Mouse (Mus musculus): ENCODE results near the gene Inf2. TPM values are rescaled to one million over a fixed set of nuclear protein-coding genes. Genes with fewer than 3 reads are reported as not detected.

Gene Inf2
- polyA plus RNA-seq, 1 experiment from 2014 or later = 2.5 TPM

GRCm38 (mm10) chr12:112651778-112652439, 63.3 kb downstream of the Inf2 start:
- Histone ChIP-seq H3K36me3 (ENCODE audit: insufficient read depth, low read length) (peaks cover 65% of the 10 kb centered on the region), H3K4me2 (ENCODE audit: low read length) (no peak overlapping the region), H3K4me1 (replicated peaks; ENCODE audit: insufficient read depth, low read length) (no peaks in the 10 kb centered on the region), H3K27ac (no peak overlapping the region), H3K4me3 (replicated peaks; ENCODE audit: low read depth, low read length) (no peak overlapping the region), H3K27me3 (ENCODE audit: insufficient read depth, low read length) (no peaks in the 10 kb centered on the region), H3K9me3 (replicated peaks; ENCODE audit: low read length) (no peaks in the 10 kb centered on the region), H3K9ac (ENCODE audit: low read depth, low read length) (no peak overlapping the region)
- TF ChIP-seq CTCF (IDR thresholded peaks at IDR 0.05; ENCODE audit: low read depth) = no peak
- ATAC-seq (replicated peaks; ENCODE audit: low FRiP score, low read depth) (no peak), DNase-seq (ENCODE audit: low spot score) (no peak)
- 75% methylated on average over 5 of the region's 5 CpGs for WGBS

- no peaks in the 10 kb centered on the region for H3K4me1 ChIP-seq (replicated peaks; ENCODE audit: insufficient read depth, low read length)
- H3K4me2 ChIP-seq (ENCODE audit: low read length) = no peak overlapping the region
- H3K36me3 ChIP-seq (ENCODE audit: insufficient read depth, low read length) = peaks cover 77% of the 10 kb centered on the region
- TF ChIP-seq CTCF (IDR thresholded peaks at IDR 0.05; ENCODE audit: low read depth) = peak; percentile 97
- DNase-seq (ENCODE audit: low spot score) = peak; percentile 91
- no peak overlapping the region for H3K4me3 ChIP-seq (replicated peaks; ENCODE audit: low read depth, low read length)
- no peak overlapping the region for H3K9ac ChIP-seq (ENCODE audit: low read depth, low read length)
- ATAC-seq (replicated peaks; ENCODE audit: low FRiP score, low read depth) = peak; percentile 57
- no peaks in the 10 kb centered on the region for H3K27me3 ChIP-seq (ENCODE audit: insufficient read depth, low read length)
- WGBS = 36% methylated on average over 7 of the region's 7 CpGs
- no peak overlapping the region for H3K27ac ChIP-seq
- no peaks in the 10 kb centered on the region for H3K9me3 ChIP-seq (replicated peaks; ENCODE audit: low read length)
Observed at GRCm38 (mm10) chr12:112653157-112653824, 64.7 kb downstream of the Inf2 start.

DNA sequence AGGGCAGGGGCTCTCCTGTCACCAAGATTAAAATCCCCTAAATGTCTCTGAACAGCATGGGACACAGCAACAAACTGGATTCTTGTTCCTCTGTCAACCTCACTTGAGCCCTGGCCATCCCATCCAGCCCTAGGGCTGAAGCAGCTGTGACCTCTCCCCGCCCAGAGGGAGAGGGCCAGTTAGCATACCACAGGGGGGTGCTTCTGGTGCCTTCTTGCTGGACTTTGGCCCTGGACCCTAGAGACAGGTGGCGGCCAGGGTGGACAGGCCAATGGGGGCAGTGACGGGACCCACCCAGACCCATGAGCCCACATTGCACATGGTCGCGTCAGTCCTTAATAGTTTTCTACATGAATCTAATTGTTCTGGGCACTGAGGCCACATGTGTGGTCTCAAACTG, 65.5 kb downstream of the Inf2 start:
- H3K4me3 ChIP-seq (replicated peaks; ENCODE audit: low read depth, low read length) = no peak overlapping the region
- no peak overlapping the region for H3K9ac ChIP-seq (ENCODE audit: low read depth, low read length)
- no peak overlapping the region for H3K4me2 ChIP-seq (ENCODE audit: low read length)
- no peak for ATAC-seq (replicated peaks; ENCODE audit: low FRiP score, low read depth)
- H3K9me3 ChIP-seq (replicated peaks; ENCODE audit: low read length) = no peaks in the 10 kb centered on the region
- DNase-seq (ENCODE audit: low spot score) = no peak
- H3K27ac ChIP-seq = 0 out of 2 replicates have a peak overlapping the region, but pooled peaks have one; percentile 26
- no peaks in the 10 kb centered on the region for H3K27me3 ChIP-seq (ENCODE audit: insufficient read depth, low read length)
- 78% methylated on average over 5 of the region's 5 CpGs for WGBS
- peaks cover 77% of the 10 kb centered on the region for H3K36me3 ChIP-seq (ENCODE audit: insufficient read depth, low read length)
- H3K4me1 ChIP-seq (replicated peaks; ENCODE audit: insufficient read depth, low read length) = no peaks in the 10 kb centered on the region
- TF ChIP-seq CTCF (IDR thresholded peaks at IDR 0.05; ENCODE audit: low read depth) = no peak

GRCm38 (mm10) chr12:112658619-112659018, 70.0 kb downstream of the Inf2 start:
- H3K9ac ChIP-seq (ENCODE audit: low read depth, low read length) = no peak overlapping the region
- peaks cover 19% of the 10 kb centered on the region; the same call in 1 of the 2 replicates for H3K4me1 ChIP-seq (replicated peaks; ENCODE audit: insufficient read depth, low read length)
- peaks cover 82% of the 10 kb centered on the region for H3K36me3 ChIP-seq (ENCODE audit: insufficient read depth, low read length)
- no peak for TF ChIP-seq CTCF (IDR thresholded peaks at IDR 0.05; ENCODE audit: low read depth)
- no peak overlapping the region for H3K4me3 ChIP-seq (replicated peaks; ENCODE audit: low read depth, low read length)
- H3K27me3 ChIP-seq (ENCODE audit: insufficient read depth, low read length) = no peaks in the 10 kb centered on the region
- no peak overlapping the region for H3K4me2 ChIP-seq (ENCODE audit: low read length)
- 86% methylated on average over 7 of the region's 7 CpGs for WGBS
- ATAC-seq (replicated peaks; ENCODE audit: low FRiP score, low read depth) = no peak
- DNase-seq (ENCODE audit: low spot score) = no peak
- no peaks in the 10 kb centered on the region for H3K9me3 ChIP-seq (replicated peaks; ENCODE audit: low read length)
- no peak overlapping the region for H3K27ac ChIP-seq

DNA sequence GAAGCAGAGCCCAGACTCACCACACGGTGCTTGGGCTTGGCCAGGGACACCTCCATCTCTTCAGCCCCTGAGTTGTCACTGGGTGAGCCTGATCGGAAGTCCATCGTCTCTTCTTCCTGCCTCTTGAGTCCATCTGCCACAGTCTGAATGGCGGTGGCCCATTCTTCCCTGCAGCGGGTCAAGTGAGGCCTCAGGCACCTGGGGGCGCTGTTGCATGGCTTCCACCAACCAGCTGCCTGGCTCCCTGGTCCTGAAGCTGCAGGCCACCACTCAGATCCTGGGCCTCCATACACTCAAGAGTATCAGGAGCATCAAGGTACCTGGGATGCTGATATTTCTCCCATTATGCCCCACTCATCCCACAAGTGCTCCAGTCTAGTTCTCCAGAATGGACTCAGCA, 70.5 kb downstream of the Inf2 start:
- Histone ChIP-seq H3K9me3 (replicated peaks; ENCODE audit: low read length) (no peaks in the 10 kb centered on the region), H3K27ac (no peak overlapping the region), H3K9ac (ENCODE audit: low read depth, low read length) (no peak overlapping the region), H3K4me1 (replicated peaks; ENCODE audit: insufficient read depth, low read length) (peaks cover 19% of the 10 kb centered on the region; the same call in 1 of the 2 replicates), H3K4me2 (ENCODE audit: low read length) (no peak overlapping the region), H3K4me3 (replicated peaks; ENCODE audit: low read depth, low read length) (no peak overlapping the region), H3K36me3 (ENCODE audit: insufficient read depth, low read length) (peaks cover 79% of the 10 kb centered on the region), H3K27me3 (ENCODE audit: insufficient read depth, low read length) (no peaks in the 10 kb centered on the region)
- no peak for ATAC-seq (replicated peaks; ENCODE audit: low FRiP score, low read depth)
- DNase-seq (ENCODE audit: low spot score) = no peak
- 78% methylated on average over 6 of the region's 6 CpGs for WGBS
- TF ChIP-seq CTCF (IDR thresholded peaks at IDR 0.05; ENCODE audit: low read depth) = peak; percentile 57

DNA sequence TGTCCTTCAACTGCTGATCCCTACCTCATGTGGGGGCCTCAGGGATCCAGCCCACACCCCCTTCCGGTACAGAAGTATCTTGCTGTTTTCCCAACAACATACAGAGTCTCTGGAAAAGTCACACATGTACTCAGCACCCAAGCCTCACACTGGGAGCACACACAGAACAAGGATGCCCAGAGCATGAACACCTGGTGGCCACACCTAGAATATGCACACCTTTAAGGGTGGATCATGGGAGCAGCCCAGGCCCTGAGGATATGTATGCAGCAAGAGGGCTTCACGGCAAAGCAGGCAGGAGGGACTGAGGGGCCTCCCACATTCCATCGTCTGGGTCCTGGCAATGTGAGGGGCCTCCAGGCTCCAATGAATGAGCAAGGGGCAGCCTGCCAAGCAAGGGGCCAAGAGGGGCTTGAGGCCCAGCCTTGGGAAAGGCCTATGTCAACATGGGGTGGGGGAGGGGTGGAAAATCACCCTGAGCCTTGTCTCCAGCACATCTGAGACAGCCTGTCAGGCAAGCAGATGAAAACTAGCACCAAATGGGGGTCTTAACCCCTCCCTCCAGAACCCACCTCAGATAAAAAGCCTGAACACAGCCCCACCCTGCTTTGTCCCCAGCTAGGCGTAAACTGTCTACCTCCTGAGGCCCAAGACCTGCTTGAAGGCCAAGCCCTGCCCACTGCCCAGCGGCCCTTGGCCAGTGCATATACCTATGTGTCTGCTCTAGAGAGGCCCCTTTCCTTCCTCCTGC, 72.2 kb downstream of the Inf2 start:
- DNase-seq (ENCODE audit: low spot score) (peak; percentile 85), ATAC-seq (replicated peaks; ENCODE audit: low FRiP score, low read depth) (peak; percentile 50)
- Histone ChIP-seq H3K9me3 (replicated peaks; ENCODE audit: low read length) (no peaks in the 10 kb centered on the region), H3K27me3 (ENCODE audit: insufficient read depth, low read length) (no peaks in the 10 kb centered on the region), H3K4me1 (replicated peaks; ENCODE audit: insufficient read depth, low read length) (peaks cover 24% of the 10 kb centered on the region; the same call in 1 of the 2 replicates), H3K9ac (ENCODE audit: low read depth, low read length) (0 out of 2 replicates have a peak overlapping the region, but pooled peaks have one; percentile 15), H3K36me3 (ENCODE audit: insufficient read depth, low read length) (peaks cover 67% of the 10 kb centered on the region), H3K4me3 (replicated peaks; ENCODE audit: low read depth, low read length) (no peak overlapping the region), H3K27ac (peak overlapping the region; percentile 60), H3K4me2 (ENCODE audit: low read length) (peak overlapping the region; percentile 23; the same call in 1 of the 2 replicates)
- 27% methylated on average over 5 of the region's 5 CpGs for WGBS
- no peak; the same call in 1 of the 2 replicates for TF ChIP-seq CTCF (IDR thresholded peaks at IDR 0.05; ENCODE audit: low read depth)

All from kidney, postnatal 0 days (tissue).